Mouse (Mus musculus): ENCODE measurements at regions not wholly inside any gene's neighbourhood (a gene's known extent, or its start where the extent isn't known, plus 50 kb on each side); places are given as distances from the start of the nearest gene placed in this dataset.
"Not testable (repeated sequence)": the region's sequence is repeated elsewhere in the genome, so short reads cannot be mapped to it uniquely, and the experiment has no call there.

GRCm38 (mm10) chr14:114307479-114307878 is 784.5 kb upstream of the Gpc5 start:
- H3K36me3 ChIP-seq (ENCODE audit: control insufficient read depth, insufficient read depth, low read length), result no peaks in the 10 kb centered on the region
- no peak overlapping the region for H3K27ac ChIP-seq (replicated peaks; ENCODE audit: insufficient read depth, low read depth, low read length)
- WGBS, result 71% methylated on average over 2 of the region's 2 CpGs

GRCm38 (mm10) chr14:114332662-114333061 is 759.4 kb upstream of the Gpc5 start:
- Histone ChIP-seq H3K27ac (replicated peaks; ENCODE audit: insufficient read depth, low read depth, low read length) (no peak overlapping the region), H3K27me3 (ENCODE audit: control insufficient read depth, insufficient read depth, low read length) (no peaks in the 10 kb centered on the region), H3K9ac (ENCODE audit: low read depth, low read length) (no peak overlapping the region), H3K4me1 (ENCODE audit: control insufficient read depth, insufficient read depth, low read length) (no peaks in the 10 kb centered on the region), H3K4me3 (ENCODE audit: insufficient read depth, low read depth, low read length) (no peak overlapping the region), H3K79me2 (ENCODE audit: control insufficient read depth, insufficient read depth, low read length) (no peaks in the 10 kb centered on the region), H3K36me3 (ENCODE audit: control insufficient read depth, insufficient read depth, low read length) (no peaks in the 10 kb centered on the region)
- 89% methylated on average over 6 of the region's 6 CpGs for WGBS
- DNase-seq (ENCODE audit: extremely low read depth, low read depth, low spot score), result no peak
- TF ChIP-seq POLR2A (IDR thresholded peaks at IDR 0.05; ENCODE audit: extremely low read depth, insufficient read depth, low read length), result no peak
- no peak for TF ChIP-seq CTCF (IDR thresholded peaks at IDR 0.05; ENCODE audit: low read depth, low read length)

More at GRCm38 (mm10) chr14:114307479-114307878, 784.5 kb upstream of the Gpc5 start:
- H3K27me3 ChIP-seq (ENCODE audit: control insufficient read depth, insufficient read depth, low read length), result no peaks in the 10 kb centered on the region
- H3K9ac ChIP-seq (ENCODE audit: low read depth, low read length), result no peak overlapping the region
- H3K4me1 ChIP-seq (ENCODE audit: control insufficient read depth, insufficient read depth, low read length), result no peaks in the 10 kb centered on the region
- H3K4me3 ChIP-seq (ENCODE audit: insufficient read depth, low read depth, low read length), result no peak overlapping the region
- no peaks in the 10 kb centered on the region for H3K79me2 ChIP-seq (ENCODE audit: control insufficient read depth, insufficient read depth, low read length)
- TF ChIP-seq POLR2A (IDR thresholded peaks at IDR 0.05; ENCODE audit: extremely low read depth, insufficient read depth, low read length) (no peak), CTCF (IDR thresholded peaks at IDR 0.05; ENCODE audit: low read depth, low read length) (no peak)
- DNase-seq (ENCODE audit: extremely low read depth, low read depth, low spot score), result no peak

- Histone ChIP-seq H3K79me2 (ENCODE audit: control insufficient read depth, insufficient read depth, low read length) (no peaks in the 10 kb centered on the region), H3K4me3 (ENCODE audit: insufficient read depth, low read depth, low read length) (no peak overlapping the region), H3K27me3 (ENCODE audit: control insufficient read depth, insufficient read depth, low read length) (no peaks in the 10 kb centered on the region; the same call in 1 of the 2 replicates), H3K4me1 (ENCODE audit: control insufficient read depth, insufficient read depth, low read length) (peaks cover 4% of the 10 kb centered on the region; the same call in 1 of the 2 replicates), H3K27ac (replicated peaks; ENCODE audit: insufficient read depth, low read depth, low read length) (no peak overlapping the region), H3K9ac (ENCODE audit: low read depth, low read length) (no peak overlapping the region), H3K36me3 (ENCODE audit: control insufficient read depth, insufficient read depth, low read length) (no peaks in the 10 kb centered on the region)
- no peak for DNase-seq (ENCODE audit: extremely low read depth, low read depth, low spot score)
- TF ChIP-seq POLR2A (IDR thresholded peaks at IDR 0.05; ENCODE audit: extremely low read depth, insufficient read depth, low read length), result no peak
- TF ChIP-seq CTCF (IDR thresholded peaks at IDR 0.05; ENCODE audit: low read depth, low read length), result no peak
- 59% methylated on average over 6 of the region's 6 CpGs for WGBS
These were observed 742.7 kb upstream of the Gpc5 start for GRCm38 (mm10) chr14:114349345-114349744.

- not testable (repeated sequence) for H3K27ac ChIP-seq (replicated peaks; ENCODE audit: insufficient read depth, low read depth, low read length); H3K27me3 ChIP-seq (ENCODE audit: control insufficient read depth, insufficient read depth, low read length); H3K4me1 ChIP-seq (ENCODE audit: control insufficient read depth, insufficient read depth, low read length); H3K79me2 ChIP-seq (ENCODE audit: control insufficient read depth, insufficient read depth, low read length); H3K36me3 ChIP-seq (ENCODE audit: control insufficient read depth, insufficient read depth, low read length); DNase-seq (ENCODE audit: extremely low read depth, low read depth, low spot score); H3K9ac ChIP-seq (ENCODE audit: low read depth, low read length); H3K4me3 ChIP-seq (ENCODE audit: insufficient read depth, low read depth, low read length)
- 50% methylated on average over 9 of the region's 11 CpGs for WGBS
These were observed 742.2 kb upstream of the Gpc5 start for GRCm38 (mm10) chr14:114349816-114350215.

GRCm38 (mm10) chr14:114352307-114352706 is 739.7 kb upstream of the Gpc5 start:
- TF ChIP-seq CTCF (IDR thresholded peaks at IDR 0.05; ENCODE audit: low read depth, low read length) (no peak), POLR2A (IDR thresholded peaks at IDR 0.05; ENCODE audit: extremely low read depth, insufficient read depth, low read length) (no peak)
- no peak overlapping the region for H3K27ac ChIP-seq (replicated peaks; ENCODE audit: insufficient read depth, low read depth, low read length)
- no peaks in the 10 kb centered on the region for H3K79me2 ChIP-seq (ENCODE audit: control insufficient read depth, insufficient read depth, low read length)
- H3K4me3 ChIP-seq (ENCODE audit: insufficient read depth, low read depth, low read length), result no peak overlapping the region
- peaks cover 4% of the 10 kb centered on the region; the same call in 1 of the 2 replicates for H3K4me1 ChIP-seq (ENCODE audit: control insufficient read depth, insufficient read depth, low read length)
- no peak overlapping the region for H3K9ac ChIP-seq (ENCODE audit: low read depth, low read length)
- H3K36me3 ChIP-seq (ENCODE audit: control insufficient read depth, insufficient read depth, low read length), result no peaks in the 10 kb centered on the region
- DNase-seq (ENCODE audit: extremely low read depth, low read depth, low spot score), result no peak
- 87% methylated on average over 5 of the region's 5 CpGs for WGBS
- no peaks in the 10 kb centered on the region; the same call in 1 of the 2 replicates for H3K27me3 ChIP-seq (ENCODE audit: control insufficient read depth, insufficient read depth, low read length)

GRCm38 (mm10) chr14:114374847-114375246 is 717.2 kb upstream of the Gpc5 start:
- WGBS, result 90% methylated on average over 3 of the region's 3 CpGs
- no peak for DNase-seq (ENCODE audit: extremely low read depth, low read depth, low spot score)
- Histone ChIP-seq H3K79me2 (ENCODE audit: control insufficient read depth, insufficient read depth, low read length) (no peaks in the 10 kb centered on the region), H3K36me3 (ENCODE audit: control insufficient read depth, insufficient read depth, low read length) (no peaks in the 10 kb centered on the region), H3K9ac (ENCODE audit: low read depth, low read length) (no peak overlapping the region), H3K27ac (replicated peaks; ENCODE audit: insufficient read depth, low read depth, low read length) (no peak overlapping the region), H3K4me1 (ENCODE audit: control insufficient read depth, insufficient read depth, low read length) (no peaks in the 10 kb centered on the region), H3K4me3 (ENCODE audit: insufficient read depth, low read depth, low read length) (no peak overlapping the region), H3K27me3 (ENCODE audit: control insufficient read depth, insufficient read depth, low read length) (no peaks in the 10 kb centered on the region)
- no peak for TF ChIP-seq POLR2A (IDR thresholded peaks at IDR 0.05; ENCODE audit: extremely low read depth, insufficient read depth, low read length)
- no peak for TF ChIP-seq CTCF (IDR thresholded peaks at IDR 0.05; ENCODE audit: low read depth, low read length)
